Mouse (Mus musculus) urinary bladder, adult 2 months (tissue): ENCODE measurements around the gene Ssbp4. TPM values are rescaled to one million over a fixed set of nuclear protein-coding genes. Genes with fewer than 3 reads are reported as not detected.

Experiments used
- DNase-seq: peaks from one replicate; pipeline ENCODE4 v3.0.0; 2022; ENCODE audit warnings: low spot score
- polyA plus RNA-seq: library from polyadenylated mRNA; depleted of rRNA; stranded (reverse); fragments of >200 nt; gene quantifications from 2 replicates; pipeline ENCODE4 v1.2.3, GENCODE M21; 2012

The Ssbp4 gene
- polyA plus RNA-seq, 1 experiment: 74.6 TPM

GRCm38 (mm10) chr8:70631436-70631835 lies 22.8 kb upstream of the Ssbp4 start:
- DNase-seq: no peak

- no peak for DNase-seq
These were observed 22.1 kb upstream of the Ssbp4 start for GRCm38 (mm10) chr8:70630532-70631381.

- peak; percentile 92 for DNase-seq
These were observed 21.2 kb upstream of the Ssbp4 start for GRCm38 (mm10) chr8:70629574-70630531.

- no peak for DNase-seq
These were observed 20.4 kb upstream of the Ssbp4 start for GRCm38 (mm10) chr8:70628986-70629490.

GRCm38 (mm10) chr8:70627041-70627440 lies 18.4 kb upstream of the Ssbp4 start:
- DNase-seq: no peak

GRCm38 (mm10) chr8:70625104-70625503 lies 16.4 kb upstream of the Ssbp4 start:
- DNase-seq: no peak

- no peak for DNase-seq
These were observed 13.5 kb upstream of the Ssbp4 start for GRCm38 (mm10) chr8:70622220-70622619.

GRCm38 (mm10) chr8:70618888-70619334 lies 10.2 kb upstream of the Ssbp4 start:
- no peak for DNase-seq

GRCm38 (mm10) chr8:70617985-70618384 lies 9.3 kb upstream of the Ssbp4 start:
- DNase-seq: no peak

GRCm38 (mm10) chr8:70616645-70617044 lies 8.0 kb upstream of the Ssbp4 start:
- no peak for DNase-seq

- no peak for DNase-seq
These were observed 7.2 kb upstream of the Ssbp4 start, which contains the start of gene Lrrc25 for GRCm38 (mm10) chr8:70615894-70616293. Lrrc25 (plus strand) TSS chr8:70616155.

- no peak for DNase-seq
These were observed 6.6 kb upstream of the Ssbp4 start for GRCm38 (mm10) chr8:70615281-70615680.

GRCm38 (mm10) chr8:70614469-70614868 lies 5.8 kb upstream of the Ssbp4 start:
- DNase-seq: no peak

- no peak for DNase-seq
These were observed 5.1 kb upstream of the Ssbp4 start for GRCm38 (mm10) chr8:70613763-70614162.

GRCm38 (mm10) chr8:70611849-70612248 lies 3.2 kb upstream of the Ssbp4 start:
- DNase-seq: no peak

- peak; percentile 74 for DNase-seq
These were observed 2.4 kb upstream of the Ssbp4 start for GRCm38 (mm10) chr8:70610796-70611771.

GRCm38 (mm10) chr8:70609849-70610795 lies 1.4 kb upstream of the Ssbp4 start:
- DNase-seq: no peak

GRCm38 (mm10) chr8:70609368-70609848 lies 736 bp upstream of the Ssbp4 start:
- peak; percentile 72 for DNase-seq

GRCm38 (mm10) chr8:70607898-70608748 lies 549 bp downstream of the Ssbp4 start:
- no peak for DNase-seq
